Comparison of ENCODE assay signal across 16 mouse cellular contexts in genomic region chr13:59571107-59571506, GRCm38 (mm10).
"Had no signal": no experiment of that assay in that cellular context is flagged by ENCODE, and none has a peak within 500 bp of the region (broad histone marks: within the 10 kb centered on the region; RNA-seq: fewer than 3 reads in every experiment).

No protein-coding gene starts in this region.

- DNase-seq: heart, postnatal 10 days; heart, postnatal 14 days; heart, postnatal 36 days; heart, postnatal 4 days; kidney, adult 11 months; kidney, adult 18-20 months; kidney, adult 2 months; kidney, adult 8-10 months; kidney, adult 9 months; kidney, postnatal 10 days; kidney, postnatal 14 days; kidney, postnatal 25 days; kidney, postnatal 36 days; kidney, postnatal 4 days; layer of hippocampus, adult 9-11 months; layer of hippocampus, postnatal 36 days had no signal
